Mouse (Mus musculus) cerebellum, adult 8-10 months (tissue): ENCODE results near the gene Usp48.

Experiments used
- DNase-seq: peaks from one replicate; pipeline ENCODE4 v3.0.0; 2022

Gene Usp48

DNA sequence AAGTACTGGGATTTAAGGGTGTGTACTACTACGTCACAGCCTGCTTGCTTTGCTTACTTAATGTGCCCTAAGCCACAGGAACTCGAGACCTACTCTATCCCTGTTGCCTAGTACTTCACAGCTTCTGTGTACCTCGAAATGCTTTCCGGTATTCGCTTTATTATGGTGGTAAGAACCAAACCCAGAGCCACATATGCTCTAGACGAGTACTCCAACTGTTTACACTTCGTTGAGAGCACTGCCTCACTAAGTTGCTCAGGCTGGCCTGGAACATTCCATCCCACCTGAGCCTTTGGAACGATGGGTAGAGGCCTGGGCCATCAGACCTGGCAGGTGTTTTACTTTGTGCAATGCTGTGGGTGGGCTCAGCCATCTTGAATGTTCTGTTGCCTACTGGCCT, 101.7 kb downstream of the Usp48 start:
- DNase-seq, result no peak

DNA sequence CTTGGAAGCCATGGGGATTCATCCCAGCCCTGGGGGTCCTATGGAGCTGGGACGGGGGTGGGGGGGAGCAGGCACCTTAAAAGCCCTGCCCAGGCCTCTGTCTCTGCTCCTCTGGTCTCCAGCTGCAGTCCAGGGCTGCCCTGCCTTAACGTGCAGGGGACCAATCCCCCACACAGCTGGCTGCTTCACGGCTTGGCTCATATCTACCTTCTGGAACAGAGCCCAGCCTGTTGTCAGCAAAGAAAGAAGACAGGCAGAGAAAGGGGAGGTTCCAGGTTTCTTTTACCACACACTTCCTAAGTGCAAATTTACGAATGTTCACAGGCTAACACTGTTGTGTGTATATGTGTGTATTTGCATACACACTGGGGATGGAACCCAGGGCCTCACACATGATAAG, 102.3 kb downstream of the Usp48 start:
- DNase-seq, result no peak

DNA sequence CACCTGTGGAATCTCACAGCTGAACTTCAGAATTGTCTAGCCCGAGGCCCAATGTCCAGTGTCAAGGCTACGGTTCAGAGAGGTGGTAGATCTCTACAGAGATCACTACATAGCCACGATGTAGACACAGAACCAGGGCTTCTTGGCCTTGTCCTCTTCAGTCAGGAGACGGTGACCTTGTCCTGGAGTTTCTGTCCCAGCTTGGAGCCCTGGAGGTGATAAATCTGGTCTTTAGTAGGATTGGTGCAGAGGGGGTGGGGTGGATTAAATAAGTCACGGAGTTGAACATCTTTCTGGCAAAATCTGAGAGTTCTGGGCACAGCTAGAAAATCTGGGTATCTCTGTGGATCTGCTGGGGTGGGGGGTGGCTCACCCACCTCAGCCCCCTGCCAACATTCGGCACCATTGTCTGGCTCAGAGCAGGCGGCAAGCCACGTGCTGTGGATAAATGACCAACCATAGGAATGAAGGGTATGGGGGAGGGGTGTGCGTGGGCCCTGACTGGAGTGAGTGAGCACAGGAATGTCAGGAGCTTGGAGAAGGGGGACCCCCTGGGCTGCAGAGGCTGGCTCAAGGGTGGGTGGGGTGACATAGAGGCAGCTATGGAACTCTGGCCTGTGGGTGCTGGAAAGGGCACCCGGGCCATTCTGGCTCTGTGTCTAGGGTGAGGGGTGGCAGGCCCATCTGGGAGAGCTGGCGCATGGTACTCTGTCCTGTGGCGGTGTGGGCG, 103.8 kb downstream of the Usp48 start:
- DNase-seq, result no peak

DNA sequence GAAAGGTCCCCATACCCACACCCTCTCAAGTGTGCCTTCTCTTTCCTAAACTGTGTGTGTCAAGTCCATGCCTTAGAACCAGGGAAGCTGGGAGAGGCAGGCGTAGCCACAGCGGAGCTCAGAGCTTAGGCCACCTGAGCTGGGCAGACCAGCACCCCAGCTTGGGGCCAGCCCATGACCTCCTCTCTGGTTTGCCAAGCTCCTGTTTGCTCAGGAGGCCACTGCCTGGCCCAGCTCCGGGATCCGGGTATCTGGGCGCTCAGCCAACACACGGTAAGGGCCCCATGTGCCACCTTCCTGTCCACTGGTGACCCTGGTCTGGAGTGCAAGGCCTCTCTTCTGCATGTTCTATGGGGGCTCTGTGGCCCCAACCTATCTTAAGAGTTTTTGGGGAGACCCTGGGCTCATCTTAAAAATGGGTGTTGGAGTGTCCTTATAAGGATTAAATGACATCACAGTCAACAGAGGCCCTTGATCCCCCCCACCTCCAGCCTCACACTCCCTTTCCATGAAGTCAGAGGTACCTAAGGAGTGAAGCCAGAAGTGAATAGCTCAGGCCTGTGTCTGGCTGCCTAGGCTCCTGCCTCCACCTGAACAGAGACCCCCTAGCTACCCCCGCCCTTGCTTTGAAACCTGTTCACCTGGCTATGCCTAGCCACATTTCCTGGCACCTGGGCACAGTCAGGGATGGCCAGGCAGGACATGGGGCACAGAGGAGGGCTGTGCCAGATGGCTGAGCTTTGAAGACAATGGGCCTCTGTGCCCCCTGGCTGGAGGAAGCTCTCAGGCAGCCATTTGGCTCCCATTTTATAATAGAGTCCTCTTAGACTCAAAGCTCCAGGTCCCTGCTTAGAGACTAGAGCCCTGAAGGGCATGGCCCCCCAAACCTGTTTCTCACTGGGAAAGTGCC, 104.8 kb downstream of the Usp48 start:
- DNase-seq, result peak; percentile 78

DNA sequence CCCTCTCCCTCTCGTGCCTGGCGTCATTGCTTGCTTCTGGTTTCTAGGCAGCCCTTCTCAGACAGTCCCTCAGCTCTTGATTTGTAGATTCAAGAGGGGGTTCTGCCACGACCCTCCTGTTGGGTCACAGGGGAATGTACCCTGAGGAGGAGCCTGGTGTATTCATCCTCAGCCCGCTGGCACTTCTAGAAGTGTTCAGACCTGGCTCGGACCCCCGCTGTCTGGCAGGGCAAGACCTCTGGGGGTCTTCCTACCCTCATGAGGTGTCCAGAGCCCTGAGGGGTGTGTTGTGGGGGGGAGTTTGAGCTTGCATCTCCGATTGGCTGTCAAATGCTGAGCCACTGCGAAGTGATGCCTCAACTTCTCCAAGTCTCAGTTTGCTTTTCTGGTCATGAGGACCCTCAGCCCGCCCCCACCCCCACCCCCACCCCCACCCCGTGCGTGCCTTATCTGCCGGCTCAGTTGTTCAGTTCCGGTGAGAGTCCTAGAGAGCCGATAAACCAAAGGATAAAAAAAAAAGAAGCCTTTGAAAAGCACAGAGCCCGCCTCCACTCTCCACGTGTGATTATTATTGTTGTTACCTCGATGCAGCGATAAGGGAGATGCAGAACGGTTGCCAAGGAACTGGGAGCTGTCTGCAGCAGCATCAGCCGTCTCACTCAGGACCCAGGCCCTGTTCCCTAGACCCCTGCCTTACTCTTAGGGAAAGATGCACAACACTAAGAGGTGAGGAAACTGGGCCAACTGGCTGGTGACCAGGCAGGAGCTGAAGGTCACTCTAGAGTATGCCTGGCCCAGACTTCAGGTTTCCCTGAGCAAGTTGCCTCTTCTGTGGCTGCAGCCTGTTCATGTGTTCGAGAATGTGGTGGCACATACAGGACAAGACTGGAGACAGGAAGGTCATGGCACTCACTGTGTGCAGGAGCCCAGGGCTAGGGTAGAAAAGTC, 106.0 kb downstream of the Usp48 start:
- DNase-seq, result no peak

DNA sequence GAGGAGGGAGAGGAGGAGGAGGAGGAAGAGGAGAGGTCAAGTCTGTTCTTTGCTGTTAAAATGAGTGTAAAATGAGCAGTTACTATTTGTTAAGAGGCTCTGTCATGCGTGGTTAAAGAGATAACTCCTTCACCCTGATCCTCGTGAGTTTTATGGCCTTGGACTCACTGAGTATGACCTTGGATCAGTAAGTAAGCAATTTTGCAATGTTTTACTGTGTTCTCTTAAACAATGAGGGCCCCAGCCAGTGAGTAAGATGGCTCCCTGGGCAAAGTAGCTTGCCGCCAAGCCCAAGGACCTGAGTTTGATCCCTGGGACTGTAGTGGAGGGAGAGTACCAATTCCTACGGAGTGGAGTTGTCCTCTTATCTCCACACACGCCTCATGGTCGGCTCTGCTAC, 107.4 kb downstream of the Usp48 start:
- no peak for DNase-seq

DNA sequence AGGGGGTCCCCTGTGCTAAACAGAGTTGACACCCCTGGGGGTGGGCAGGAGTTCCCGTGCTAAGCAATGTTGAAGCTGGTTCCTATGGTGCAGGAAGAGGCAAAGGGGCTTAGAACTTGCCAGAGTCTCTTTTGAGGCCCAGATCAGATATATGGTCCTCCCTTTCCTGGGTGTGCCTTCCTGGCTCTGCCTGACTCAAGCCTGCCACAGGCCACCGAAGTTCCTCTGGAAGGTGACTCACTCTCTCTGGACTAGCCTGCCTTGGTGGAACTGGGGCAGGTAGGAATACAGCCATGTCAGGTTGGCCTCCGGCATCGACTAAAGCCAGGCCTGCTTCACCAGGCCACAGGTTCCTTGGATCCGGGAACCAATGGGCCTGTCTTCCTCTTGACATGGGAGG, 109.5 kb downstream of the Usp48 start:
- DNase-seq, result no peak

DNA sequence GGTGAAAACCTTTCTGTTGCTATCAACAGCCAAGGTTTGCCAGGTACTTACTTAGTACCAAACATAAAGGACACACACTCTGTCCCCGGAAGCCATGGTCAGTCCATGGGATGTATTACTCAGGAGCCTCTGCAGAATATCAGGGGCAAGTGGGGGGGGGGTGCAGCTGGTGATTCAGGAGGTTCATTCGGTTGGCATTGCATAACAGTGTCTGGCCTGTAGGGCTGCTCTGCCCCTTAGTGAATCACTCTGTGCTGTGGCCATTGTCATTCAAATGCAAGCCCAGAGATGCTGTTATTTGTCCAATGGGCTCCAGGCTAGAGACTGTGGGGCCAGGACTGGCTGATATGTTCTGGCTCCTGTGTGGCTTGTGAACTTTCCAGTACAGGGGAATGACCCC, 111.0 kb downstream of the Usp48 start:
- no peak for DNase-seq

DNA sequence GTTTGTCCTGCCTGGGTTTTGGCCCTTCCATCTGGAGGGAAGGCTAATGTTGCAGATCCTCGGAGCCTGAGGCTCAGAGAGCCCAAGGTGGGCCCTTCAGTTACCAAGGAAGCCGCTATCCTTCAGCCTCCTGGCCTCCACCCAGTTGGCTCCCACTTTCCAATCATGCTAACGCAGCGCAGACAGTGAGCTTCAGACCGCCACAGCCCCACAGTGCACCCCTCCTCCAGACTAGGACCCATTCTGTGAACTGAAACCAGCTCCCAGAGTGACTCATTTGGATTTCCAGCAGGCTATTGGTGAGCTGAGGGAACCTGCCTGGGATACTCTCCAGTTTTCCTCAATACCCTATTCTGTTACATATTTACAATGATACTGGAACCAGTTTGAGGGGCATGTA, 111.8 kb downstream of the Usp48 start:
- DNase-seq, result no peak

DNA sequence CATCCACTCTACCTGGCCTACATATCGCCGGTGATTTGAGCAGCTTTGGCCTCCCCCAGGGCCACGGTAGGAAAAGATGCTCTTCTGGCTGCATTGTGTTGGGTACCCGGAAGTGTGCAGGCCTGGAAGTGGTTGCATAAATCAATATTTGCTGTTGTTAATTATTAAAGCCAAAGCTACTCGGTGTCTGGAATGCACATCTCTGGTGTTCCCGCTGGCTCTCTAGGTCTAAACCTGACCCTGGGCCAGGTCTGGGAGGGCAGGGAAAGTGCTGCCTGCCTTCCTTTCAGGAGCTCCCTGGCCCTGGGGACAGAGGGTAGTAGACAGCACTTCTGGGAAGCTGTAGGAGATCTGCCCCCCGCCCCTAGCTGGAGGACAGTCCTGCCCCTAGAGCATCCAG, 113.0 kb downstream of the Usp48 start:
- no peak for DNase-seq

DNA sequence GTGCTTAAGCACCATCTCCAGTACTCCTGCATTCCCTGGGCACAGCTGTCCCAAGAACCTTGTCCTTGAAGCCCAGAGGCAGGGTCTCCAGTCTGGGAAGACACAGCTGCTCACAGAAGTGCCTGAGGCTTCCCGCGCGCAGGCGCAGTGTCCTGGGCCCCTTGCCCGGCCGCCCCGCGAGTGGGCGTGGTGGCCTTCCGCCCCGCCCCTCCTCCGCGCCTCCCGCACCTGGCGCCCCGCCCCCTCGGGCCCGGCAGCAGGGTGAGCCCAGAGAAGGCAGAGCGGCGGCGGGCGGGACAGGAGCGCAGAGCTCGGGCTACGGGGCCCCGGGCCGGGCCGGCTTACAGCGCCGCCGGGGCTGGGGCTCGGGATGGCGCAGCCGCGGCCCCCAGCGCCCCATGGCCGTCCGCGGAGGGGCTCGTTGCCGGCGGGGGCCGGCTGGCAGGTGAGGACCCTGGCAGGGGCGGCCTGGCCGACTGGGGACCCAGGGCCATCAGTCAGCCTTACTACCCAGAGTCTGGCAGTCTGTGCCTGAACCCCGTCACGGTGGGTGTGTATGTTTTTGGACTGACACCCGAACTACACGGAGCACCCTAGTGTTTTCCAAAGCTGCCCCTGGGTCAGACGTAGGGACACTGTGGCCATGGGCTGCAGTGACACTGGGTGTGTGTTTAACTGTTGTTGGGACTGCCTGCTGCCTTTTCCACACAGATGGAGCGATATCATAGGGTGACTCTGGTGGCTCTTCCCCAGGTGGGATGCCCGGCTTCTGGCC, 113.8 kb downstream of the Usp48 start:
- DNase-seq, result no peak
